Mouse (Mus musculus) thymus, postnatal 25 days (tissue): Measurements from ENCODE around the gene Abhd16a.

Source experiments
- DNase-seq: peaks from one replicate; pipeline ENCODE4 v3.0.0; 2022

Abhd16a gene

GRCm38 (mm10) chr17:35088151-35088550 is 912 bp upstream of the Abhd16a start:
- DNase-seq, result peak; percentile 17

- no peak for DNase-seq
These were observed 1.3 kb downstream of the Abhd16a start for GRCm38 (mm10) chr17:35090166-35090932.

GRCm38 (mm10) chr17:35092403-35093198 is 3.5 kb downstream of the Abhd16a start:
- DNase-seq, result no peak

DNA sequence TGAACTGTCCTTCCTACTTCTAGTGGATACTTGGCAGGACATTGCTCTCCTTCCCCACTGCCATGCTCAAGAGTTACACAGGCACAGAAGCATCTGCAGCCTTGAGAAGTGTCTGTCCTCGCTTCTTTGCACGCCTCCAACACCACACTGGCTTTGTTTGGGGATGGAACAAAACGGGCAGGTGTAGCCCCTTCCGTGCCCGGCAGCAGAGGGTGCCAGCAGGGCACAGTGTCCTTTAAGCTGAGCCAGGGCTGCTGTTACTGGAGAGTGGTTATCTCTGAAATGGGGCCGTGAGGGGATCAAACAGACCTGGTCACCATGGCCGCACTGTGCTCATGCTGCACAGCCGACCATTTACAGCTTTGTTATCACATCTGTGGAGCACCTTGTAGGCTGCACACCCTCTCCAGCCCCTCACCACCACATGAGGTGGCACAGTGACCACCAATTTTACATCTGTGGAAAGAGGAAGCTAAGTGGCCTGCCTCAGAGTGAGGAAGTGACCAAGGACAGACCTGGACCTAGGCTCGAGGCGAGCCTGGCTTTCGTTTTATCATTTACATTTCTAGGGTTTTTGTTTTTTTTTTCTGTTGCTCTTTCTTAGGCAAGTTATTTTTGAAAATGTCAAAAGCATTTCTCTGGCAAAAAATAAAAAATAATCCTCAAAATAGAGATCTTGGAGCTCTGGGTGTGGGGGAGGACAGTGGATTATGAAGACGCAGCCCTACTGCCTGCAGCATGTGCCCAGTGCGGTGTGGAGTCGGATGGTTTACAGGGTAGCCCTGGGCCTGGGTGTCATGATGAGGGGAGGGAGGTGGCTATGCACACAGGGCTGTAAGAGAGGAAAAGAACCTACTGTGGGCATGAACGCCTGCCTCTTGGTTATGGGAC is 5.7 kb downstream of the Abhd16a start:
- no peak for DNase-seq

GRCm38 (mm10) chr17:35096597-35096996 is 7.5 kb downstream of the Abhd16a start:
- no peak for DNase-seq

- DNase-seq, result peak; percentile 35
These were observed 8.1 kb downstream of the Abhd16a start for GRCm38 (mm10) chr17:35097164-35097655.

DNA sequence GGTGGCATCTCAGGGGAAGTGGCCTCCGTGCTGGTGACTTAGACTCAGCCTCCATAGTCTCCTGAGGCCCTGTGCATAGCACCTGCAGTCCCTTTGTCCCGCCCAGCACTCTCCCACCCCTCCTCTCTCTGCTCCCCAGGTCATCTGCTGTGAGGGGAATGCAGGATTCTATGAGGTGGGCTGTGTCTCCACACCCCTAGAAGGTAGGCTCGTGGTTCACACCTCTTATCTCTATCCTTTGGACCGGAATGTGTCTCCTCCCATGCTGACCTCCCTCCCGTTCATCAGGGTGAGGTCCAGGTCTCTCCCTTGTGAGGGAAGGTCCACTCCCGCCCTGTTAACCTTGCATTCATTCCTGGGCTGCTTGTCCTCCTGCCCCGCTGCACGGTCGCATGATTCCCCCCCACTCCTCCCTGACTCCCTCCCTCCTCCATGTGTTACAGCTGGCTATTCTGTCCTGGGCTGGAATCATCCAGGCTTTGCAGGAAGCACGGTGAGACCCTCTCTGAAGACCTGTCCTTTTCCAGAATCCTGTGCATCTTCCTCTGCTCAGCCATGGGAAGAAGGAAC is 11.2 kb downstream of the Abhd16a start:
- no peak for DNase-seq

GRCm38 (mm10) chr17:35101161-35101560 is 12.1 kb downstream of the Abhd16a start:
- DNase-seq, result no peak

DNA sequence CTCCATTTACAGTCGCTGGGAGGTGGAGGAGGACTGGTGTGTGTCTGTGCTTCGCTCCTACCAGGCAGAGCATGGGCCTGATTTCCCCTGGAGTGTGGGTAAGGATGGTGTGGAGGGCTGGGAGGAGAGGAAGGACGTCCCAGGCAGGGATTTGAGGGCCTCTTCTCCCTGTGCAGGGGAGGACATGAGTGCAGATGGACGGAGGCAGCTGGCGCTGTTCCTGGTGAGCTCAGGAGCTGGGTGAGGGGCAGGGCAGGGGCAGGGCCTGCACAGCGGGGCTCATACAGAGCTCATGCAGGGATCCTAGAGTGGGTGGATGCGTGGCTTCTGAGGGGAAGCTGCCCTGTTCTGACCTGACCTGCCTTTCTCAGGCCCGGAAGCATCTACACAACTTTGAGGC is 13.2 kb downstream of the Abhd16a start:
- DNase-seq, result no peak

GRCm38 (mm10) chr17:35103221-35103690 is 14.2 kb downstream of the Abhd16a start:
- DNase-seq, result no peak

- DNase-seq, result no peak
These were observed 15.0 kb downstream of the Abhd16a start for GRCm38 (mm10) chr17:35104079-35104478.

DNA sequence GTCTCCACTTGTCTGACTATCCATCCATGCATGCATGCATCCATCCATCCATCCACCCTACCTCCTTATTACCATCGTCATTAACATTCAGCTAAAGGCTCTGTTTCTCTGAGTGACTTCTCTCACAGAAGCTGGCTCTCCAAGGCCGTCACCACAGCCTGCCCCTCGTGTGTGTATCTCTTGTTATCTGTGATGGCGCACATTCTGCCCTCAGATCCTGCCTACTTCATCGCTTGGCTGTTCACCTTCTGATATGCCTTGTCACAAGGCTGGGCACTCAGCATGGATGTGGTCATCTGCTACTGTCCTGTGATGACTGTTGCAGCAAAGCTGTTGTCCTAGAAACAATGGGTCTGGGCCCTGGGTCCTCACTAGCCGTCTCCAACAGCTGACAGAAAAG is 15.7 kb downstream of the Abhd16a start:
- DNase-seq, result no peak

DNA sequence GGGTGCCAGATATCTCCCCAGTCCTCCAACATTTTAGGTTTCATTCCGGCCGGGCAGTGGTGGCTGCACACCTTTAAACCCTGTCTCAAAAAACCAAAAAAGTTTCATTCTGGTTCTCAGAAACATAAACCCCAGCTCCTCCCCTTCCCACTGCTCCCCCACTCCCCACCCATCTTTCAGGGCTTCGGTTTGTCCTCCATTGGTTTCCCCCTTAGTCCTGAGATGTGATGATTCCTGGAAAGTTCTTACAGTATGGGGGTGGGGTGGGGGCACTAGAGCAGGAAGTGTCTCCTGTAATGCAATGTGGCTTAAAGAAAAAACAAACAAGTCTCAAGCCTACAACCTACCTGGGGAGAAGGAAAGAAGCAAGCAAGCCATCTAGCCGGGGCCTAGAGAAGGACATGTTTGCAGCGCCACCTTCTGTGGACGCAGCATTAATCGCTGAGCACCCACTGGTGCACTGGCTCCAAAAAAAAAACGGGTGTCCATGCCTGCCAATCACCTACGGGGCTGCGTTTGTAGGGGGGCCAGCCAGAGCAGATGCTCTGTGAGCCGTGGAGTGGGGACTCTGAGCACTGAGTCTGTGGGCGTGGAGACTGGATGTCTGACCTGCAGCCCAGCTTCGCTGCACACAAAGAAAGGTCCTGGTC is 16.8 kb downstream of the Abhd16a start:
- peak; percentile 40 for DNase-seq

DNA sequence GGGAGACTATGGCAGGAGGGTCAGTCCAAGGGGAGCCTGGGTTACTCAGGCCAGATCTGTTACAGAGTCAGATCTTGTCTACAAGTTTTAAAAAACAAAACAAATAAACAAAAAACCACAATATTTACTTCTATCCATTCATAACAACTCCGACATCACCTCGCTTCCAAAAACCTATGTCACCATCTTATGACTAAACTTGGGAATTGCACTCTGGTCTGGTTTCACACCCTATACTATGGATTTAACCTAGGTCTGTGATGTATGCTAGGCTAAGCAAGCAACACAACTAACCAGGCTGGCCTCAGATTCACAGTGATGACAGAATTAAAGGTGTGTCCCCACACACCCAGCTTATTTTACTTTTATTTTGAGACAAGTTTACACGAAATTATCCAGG is 17.5 kb downstream of the Abhd16a start:
- DNase-seq, result no peak

GRCm38 (mm10) chr17:35108097-35108496 is 19.0 kb downstream of the Abhd16a start, which contains the start of gene Ly6g5c:
Gene Ly6g5c, plus strand, starts transcription at chr17:35108279.
- no peak for DNase-seq

- no peak for DNase-seq
These were observed 22.7 kb downstream of the Abhd16a start for GRCm38 (mm10) chr17:35111774-35112173.

- DNase-seq, result peak; percentile 72
These were observed 26.3 kb downstream of the Abhd16a start, which contains the start of gene Ly6g5b for GRCm38 (mm10) chr17:35115046-35116019. Gene Ly6g5b, minus strand, starts transcription at chr17:35115428.

DNA sequence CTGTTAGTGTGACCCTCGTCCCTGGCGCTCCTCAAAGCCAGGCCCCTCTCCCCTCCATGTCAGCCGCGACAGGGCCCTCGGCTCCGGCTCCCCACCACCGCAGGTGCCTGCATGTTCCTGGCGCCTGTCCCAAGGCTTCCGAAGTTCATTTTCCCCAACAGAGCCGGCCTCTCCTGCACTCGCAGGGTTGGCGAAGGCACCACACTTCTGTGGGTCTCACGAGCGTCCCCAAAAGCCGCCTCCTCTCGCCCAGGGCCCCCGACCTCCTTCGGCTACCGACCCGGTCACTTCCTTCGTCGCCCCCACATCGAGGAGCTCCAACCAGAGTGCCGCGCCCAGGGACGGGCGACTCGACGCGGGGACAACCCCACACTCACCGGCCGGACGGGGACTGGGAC is 31.7 kb downstream of the Abhd16a start:
- no peak for DNase-seq

DNA sequence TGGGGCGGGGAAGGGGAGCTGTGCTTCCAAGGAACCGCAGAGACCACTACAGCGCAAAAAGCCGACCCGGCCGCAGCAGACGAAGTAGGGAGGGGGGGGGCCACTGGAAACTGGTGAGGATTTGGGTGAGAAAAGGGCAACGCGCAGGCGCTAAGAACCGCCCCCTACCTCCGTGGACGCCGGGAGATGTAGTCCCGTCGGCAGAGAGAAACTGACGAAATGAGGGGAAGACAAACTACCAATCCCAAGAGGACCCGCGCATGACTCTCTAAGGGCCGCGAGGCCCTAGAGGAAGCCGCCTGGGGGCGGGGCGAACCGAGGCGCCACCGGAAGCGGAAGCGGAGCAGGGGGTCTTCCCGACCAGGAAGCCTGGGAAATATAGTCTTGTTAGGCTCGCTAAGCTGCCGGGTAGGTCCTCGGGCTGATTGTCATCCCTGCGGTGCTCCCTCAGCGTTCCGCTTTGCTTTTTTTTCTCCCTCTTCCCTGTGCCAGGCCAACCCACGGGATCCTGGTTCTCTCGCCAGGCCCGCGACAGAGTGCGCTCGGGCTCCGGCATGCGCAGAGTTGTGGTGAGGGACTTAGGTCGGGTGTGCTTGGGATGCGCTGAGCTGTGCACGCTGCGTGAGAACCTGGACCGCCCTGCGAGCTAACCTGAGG is 32.2 kb downstream of the Abhd16a start, which contains the start of gene Gpank1:
Gene Gpank1, plus strand, starts transcription at position 313 of the 657 bp plus-strand sequence.
- peak; percentile 98 for DNase-seq

- peak; percentile 36 for DNase-seq
These were observed 32.8 kb downstream of the Abhd16a start, which contains the start of gene Csnk2b for GRCm38 (mm10) chr17:35121871-35122303. Gene Csnk2b, minus strand, starts transcription at chr17:35122053.
